Mouse (Mus musculus) forelimb bud, embryonic 11.5 days (tissue): ENCODE data around the gene Snx4.

ENCODE experiments used
- DNase-seq: peaks from one replicate; pipeline ENCODE4 v3.0.0-alpha.2; 2012; ENCODE audit warnings: low read depth, low spot score

Gene Snx4

DNA sequence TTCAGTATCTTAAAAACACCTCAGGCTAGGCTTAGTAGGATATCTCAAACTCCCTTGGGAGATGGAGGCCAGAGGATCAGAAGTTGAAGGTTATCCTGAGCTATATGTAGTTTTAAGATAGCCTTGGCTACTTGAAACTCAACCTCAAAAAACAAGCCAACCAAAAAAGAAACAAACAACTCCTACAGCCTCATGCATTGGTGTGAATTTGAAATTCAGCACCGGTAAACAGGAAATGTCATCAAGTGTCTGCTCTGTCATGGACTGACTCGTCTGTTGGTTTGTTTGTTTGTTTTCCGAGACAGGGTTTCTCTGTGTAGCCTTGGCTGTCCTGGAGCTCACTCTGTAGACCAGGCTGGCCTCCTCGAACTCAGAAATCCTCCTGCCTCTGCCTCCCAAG lies 20.6 kb downstream of the Snx4 start:
- no peak for DNase-seq

DNA sequence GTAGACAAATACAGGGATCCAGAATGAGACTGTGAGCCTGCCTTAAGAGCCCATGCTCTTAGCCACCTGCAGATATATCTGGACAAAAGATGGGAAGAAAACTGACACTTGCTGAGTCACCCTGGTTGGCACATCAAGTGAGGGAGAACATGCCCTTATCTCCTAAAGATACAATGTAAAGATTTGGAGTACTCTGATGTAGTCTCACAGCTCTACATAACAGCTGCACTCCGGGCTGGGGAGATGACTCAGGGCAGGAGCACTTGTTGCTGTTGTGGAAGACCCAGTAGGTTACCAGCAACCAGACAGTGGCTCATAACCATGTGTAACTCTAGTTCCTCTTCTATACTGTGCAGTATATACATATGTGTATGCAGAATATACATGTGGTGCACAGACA lies 31.8 kb downstream of the Snx4 start:
- DNase-seq = no peak

DNA sequence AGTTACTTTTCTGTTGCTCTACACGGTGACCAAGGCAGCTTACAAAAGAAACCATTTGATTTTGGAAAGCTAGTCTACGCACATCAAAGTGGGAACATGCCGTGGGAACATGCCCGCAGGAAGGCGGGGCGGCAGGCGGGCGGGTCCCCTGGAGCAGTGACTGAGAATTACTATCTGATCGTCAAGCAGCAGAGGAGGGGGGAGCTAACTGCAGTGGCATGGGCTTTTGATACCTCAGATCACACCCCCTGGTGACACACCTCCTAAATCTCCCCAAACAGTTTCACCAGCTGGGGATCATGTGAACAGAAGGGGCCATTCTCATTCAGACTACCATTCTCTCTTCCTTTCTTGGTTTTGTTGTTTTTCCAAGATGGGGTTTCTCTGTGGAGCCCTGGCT lies 37.3 kb downstream of the Snx4 start:
- DNase-seq = no peak

DNA sequence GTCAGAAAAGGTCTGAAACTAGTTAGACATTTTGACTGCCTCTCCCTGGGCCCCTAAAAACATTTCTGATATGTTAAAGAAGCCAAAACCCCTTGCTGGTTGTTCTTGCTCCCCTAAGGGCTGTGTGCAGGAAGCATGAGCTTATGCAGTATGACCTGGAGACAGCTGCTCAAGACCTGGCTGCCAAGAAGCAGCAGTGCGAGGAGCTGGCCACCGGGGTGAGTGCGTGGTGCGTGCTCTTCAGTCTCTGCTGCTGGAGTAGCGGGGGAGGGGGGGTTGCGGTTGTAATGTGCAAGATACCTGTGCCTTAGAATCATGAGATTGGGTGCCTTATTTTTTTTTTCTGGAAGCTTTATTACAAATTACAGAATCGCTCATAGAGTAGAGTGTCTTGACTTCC lies 38.7 kb downstream of the Snx4 start:
- no peak for DNase-seq

DNA sequence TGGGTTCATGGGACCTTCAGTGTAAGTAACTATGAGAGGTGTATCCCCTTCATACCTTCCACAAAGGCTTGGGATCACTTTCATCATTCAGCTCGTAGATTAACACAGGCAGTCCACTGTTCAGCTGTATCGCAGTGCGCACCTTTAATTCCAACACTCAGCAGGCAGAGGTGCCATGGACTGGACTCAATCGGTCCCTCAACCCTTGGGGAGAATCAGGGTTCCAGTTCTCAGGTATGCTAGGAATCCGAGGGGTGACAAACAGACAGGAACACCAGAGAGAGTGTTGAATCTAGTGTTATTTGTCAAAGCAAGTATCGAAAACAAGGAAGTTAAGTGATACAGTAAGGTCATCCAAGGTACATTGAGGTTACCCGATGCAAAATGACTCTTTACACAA lies 41.0 kb downstream of the Snx4 start:
- no peak for DNase-seq

DNA sequence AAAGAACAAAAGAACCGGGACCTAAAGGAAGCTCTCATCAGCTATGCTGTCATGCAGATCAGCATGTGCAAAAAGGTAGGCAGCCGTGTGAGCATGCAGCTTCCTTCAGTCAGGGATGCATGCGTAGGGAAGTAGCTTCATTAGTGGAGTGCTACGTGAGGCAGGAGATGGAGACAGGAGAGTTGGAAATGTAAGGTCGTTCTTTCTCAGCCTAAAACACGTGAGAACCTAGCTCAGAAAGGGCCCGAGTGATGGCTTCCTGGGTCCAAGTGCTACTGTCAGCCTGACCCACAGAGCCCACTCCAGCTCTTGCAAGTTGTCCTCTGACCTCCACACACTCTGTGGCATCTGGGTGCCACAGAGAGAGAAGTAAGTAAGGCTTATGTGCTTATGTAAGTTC lies 43.4 kb downstream of the Snx4 start:
- no peak for DNase-seq

DNA sequence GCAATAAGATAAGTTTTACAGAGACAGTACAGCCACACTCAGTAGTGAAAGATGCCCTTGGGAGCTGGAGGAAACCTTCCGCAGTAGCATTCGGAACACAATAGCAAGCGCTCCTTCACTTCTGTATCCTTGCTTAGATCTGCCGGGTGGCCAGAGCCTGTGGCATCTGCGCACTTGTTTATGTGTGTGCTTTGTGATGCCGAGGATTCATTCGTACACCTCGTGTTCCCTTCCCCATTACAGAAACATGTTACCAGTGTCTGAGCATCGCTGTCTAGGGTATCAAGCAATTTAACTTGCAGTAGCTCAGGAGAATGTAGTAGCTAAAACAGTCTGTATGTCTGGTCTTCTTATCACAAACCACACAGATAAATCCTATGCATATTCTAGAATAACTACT lies 44.1 kb downstream of the Snx4 start:
- no peak for DNase-seq

DNA sequence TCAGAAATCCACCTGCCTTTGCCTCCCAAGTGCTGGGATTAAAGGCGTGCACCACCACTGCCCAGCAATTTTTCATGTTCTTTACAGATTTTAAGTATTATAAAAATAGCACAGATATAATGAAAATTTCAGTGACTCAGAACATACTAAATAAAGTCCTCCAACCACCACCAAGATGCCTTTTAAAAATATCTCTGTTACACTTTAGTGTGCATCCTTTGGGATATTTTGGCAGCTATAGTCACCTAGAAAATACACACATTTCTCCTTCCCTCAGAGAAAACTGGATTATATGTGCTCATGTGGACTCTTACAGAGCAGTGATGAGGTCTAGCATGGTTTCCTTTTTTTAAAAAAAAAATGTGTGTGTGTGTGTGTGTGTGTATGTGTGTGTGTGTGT lies 46.3 kb downstream of the Snx4 start:
- no peak for DNase-seq

DNA sequence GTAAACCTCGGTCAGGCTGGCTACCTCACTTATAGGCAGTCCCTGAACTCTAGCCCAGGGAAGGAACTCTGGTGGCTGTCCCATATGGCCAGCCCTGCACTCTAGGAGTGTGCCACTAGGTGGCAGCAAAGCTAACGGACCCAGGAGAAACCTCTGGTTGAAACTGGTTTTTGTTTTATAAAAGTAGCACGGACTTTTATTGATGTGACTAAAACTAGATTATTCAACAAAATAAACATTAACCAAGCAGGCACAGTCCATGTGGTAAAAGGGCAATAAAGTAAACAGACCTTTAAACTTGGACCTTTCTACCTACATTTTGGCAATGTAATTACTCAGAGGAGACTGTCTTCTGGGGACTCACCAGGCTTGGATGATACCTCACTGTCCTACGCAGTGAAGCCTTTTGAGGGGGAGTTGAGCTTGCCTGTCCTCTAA lies 55.4 kb downstream of the Snx4 start:
- peak; percentile 78 for DNase-seq

DNA sequence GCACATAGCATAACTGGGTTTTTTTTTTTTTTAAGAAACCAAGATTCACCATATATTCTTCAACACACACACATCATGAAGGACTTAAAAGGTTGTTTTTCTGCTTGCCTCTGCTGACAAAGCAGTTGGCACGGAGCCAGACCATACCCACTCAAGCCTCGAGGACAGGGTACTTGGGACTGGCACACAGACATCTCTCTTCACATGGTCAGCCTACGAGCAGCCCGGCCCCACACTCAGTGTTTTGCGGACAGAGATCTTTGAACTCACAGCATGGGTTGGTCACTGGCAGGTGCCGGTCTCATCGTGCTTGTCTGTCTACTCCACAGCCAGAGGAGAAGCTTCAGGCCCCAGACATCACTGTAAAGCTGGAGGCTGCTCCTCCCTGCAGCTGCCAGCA lies 56.5 kb downstream of the Snx4 start:
- DNase-seq = no peak

DNA sequence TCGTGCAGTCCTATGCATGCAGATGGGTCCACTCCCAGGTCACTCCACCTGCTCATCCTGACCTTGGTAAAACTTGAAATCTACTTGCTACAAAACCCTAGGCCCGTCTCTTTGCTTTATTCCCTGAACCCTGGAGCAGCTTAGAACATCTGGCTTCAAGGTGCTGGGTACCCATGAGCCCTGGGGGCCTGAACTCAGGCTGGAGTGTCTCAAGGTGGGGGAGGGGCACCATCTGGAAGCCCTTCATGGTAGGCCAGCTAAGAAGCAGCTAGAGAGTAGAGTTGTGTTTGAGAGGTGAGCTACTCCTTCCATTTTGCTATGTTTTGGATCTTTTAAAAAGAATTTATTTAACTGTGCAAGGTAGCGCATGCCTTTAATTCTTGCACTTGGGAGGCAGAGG lies 57.8 kb downstream of the Snx4 start:
- peak; percentile 64 for DNase-seq

DNA sequence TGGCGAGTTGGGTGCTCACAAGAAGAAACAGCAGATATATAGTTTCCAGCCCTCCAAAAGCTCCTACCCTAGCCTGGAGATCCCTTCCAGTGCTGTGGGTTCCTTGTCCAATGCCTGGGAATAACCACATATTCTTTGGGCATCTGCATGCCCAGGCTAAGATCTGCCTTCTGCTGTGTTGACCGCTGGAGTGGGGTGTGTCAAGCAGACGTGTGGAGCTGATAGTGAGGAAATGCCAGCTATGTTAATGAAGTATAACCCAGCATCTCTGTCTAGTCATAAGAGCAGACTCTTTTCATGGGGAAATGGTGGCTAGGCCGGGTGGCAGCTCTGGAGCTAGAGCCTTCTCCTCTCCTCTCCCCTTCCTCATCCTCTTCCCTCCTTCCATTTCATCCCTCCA lies 64.4 kb downstream of the Snx4 start:
- DNase-seq = no peak

DNA sequence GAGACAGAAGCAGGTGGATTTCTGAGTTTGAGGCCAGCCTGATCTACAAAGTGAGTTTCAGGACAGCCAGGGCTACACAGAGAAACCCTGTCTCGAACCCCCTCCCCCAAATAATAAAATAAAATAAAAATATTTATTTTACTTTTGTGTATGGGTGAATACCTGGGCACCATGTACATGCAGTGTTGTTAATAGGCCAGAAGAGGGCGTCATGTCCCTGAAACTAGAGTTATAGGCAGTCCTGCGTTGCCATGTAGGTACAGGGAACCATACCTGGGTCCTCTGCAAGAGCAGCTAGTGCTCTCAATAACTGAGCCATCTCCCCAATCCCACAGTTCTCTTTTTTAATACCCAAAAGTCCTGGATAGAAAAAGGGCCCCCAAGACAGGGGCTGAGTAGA lies 66.4 kb downstream of the Snx4 start:
- no peak for DNase-seq

DNA sequence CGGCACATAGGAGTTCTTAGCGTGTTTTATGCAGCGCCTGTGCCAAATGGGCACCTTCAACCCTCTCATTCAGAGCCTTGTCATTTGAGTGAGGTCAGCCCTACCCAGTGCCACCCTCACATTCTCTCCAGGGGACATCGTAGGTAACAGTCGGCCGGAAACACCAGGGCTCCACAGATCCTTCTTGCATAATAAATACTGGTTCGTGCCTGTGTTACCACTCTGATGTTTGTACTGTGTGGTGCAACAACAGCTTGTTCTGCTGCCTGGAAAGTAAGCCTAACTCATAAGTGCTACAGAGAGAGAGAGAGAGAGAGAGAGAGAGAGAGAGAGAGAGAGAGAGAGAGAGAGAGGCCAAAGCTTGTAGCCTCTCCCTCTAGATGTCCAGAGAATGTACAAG lies 66.8 kb downstream of the Snx4 start:
- DNase-seq = no peak

DNA sequence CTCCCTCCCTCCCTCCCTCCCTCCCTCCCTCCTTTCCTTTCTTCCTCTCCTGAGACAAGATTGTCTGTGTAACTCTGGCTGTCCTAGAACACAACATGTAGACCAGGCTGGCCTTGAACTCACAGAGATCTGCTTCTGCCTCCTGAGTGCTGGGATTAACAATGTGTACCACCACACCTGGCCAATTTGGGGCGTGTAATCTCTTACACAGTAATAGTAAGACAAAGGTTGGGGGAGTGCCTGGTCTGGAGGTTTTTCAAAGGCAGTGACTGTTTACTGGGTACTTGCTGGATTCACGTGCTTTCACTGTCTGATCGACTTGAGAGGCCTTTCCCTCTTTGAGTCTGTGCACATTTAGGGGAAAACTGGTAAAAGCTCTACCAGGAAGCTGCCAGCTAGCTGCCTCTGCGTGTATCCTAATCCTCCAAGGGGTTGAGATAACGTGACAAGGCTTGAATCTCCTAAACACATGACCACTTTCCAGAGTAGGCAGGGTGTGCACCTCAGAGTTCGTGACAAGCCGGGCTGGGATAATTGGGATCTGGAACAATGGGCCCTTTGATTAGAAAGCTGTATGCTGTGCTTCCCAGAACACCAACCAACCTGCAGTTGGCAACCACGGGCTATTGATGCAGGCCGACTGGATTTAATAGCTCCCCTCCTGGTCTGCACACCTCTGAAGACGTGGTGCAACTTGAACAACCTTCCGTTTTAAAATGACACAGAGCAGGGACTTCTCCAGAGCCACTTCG lies 74.6 kb downstream of the Snx4 start:
- peak; percentile 74 for DNase-seq

DNA sequence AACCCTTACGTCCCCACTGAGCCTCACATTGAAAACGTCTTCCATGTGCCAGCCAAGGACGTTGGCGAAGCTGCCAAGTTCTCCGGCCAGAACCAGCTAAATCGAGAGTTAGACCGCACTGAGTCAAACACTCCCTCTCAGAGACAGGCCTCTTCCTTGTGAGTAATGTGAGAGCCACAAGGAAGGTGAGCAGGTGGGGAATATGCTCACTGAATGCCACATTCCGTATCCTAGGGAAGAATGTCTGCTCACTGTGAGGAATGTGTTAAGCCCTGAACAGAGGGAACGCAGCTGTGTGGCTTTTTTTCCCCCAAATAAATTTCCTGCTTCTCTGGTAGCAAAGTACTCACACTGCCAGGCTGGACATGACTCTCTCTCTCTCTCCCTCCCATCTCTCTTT lies 75.3 kb downstream of the Snx4 start:
- peak; percentile 54 for DNase-seq

DNA sequence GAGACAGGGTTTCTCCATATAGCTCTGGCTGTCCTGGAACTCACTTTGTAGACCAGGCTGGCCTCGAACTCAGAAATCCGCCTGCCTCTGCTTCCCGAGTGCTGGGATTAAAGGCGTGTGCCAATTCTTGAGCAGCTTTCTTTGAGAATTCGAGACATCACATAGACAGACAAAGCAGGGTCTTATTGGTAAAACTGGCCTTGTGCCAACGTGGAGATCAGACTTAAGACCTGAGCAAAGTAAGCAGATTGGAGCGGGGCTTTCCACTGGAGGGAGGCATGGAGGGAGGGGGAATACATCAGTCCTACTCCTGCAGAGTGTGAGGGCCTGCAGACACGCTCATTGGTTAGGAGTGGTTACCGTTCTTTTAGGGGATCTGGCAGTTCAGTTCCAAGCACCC lies 75.9 kb downstream of the Snx4 start:
- DNase-seq = no peak

DNA sequence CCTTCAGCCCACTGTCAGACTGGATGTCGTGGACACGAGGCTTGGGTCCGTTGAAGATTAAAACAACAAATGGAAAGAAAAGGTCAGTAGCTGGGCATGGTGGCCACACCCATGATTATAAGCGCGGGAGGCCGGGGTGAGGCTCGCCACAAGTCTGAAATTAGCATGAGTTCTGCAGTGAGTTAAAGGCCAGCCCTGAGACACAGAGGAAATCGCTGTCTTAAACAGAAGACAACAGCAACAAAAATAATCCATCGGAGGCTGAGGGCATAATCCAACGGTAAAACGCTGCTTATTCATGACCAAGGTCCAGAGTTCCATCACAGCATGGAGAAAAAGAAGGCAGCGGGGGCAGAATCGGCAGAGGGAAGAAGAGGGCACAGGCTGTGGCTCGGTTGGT lies 81.8 kb downstream of the Snx4 start:
- no peak for DNase-seq

DNA sequence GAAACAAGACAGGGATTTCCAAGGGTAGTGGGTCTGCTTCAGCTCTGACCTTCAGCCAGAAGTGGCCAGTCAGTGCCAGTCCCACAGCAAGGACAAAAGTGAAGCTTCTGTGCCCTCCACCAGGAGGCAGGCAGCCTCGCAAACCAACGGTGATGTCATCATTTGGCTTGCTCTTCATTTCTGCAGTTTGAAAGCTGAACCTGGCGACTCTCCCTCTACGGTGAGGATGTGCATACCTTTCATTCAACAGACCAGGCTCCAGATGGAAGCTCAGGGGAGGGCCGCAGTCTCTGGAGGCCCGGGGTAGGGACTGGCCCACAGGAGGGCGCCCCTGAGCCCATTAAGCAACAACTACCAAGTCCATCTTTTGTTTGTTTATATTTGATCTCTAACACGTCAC lies 85.9 kb downstream of the Snx4 start:
- DNase-seq = peak; percentile 52

DNA sequence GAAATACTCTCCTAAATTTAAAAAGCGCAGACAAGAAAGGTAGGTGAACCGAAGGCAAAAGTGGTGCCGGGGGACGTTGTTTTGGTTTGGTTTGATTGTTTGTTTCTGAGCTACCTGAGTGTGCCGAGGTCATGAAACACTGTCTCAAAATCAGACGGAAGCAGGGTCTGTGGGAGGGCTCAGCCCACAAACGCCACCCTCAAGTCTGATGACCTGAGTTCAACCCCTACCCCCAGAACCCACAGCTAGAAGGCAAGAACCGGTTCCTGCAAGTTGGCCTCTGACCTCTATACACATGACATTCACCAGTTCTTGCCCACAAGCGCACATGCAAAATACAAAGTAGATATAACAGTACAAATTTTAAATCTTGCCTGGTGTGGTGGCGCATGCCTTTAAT lies 86.4 kb downstream of the Snx4 start:
- no peak for DNase-seq

DNA sequence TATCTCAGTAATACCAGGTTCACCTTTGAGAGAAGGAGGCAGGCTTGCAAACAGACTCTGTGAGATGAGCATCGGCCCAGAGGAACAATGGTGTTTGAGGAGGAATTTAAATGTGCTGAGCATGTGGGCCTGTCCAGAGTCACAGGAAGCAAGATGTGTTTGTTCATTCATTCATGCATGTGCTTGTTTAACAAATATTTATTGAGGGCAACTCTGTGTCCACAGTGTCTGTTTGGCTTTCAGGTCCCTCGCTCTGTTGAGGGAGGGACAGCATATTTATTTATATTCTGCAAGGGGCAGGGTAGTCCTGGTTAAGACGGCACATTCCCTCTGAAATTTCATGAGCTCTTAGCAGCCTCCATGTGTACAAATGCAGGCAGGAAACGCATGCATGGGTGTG lies 87.2 kb downstream of the Snx4 start:
- DNase-seq = no peak

DNA sequence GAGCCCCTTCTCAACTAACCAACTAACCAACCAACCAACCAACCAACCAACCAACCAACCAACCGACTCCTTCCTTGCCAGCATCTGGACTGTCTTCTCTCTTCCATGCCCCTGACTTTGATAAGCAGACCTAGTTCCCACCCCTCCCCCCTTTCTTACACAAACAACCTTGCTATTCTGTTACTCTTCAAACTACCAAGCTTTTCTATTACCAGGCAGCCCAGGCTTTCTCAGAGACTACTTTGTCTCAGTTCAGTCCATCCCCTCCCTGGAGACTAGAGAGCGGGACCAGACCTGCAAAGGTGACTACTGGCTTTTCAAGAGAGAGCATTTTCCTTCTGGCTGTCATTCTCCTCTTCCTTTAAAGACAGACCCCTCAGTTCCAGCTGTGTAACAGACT lies 88.2 kb downstream of the Snx4 start:
- no peak for DNase-seq

DNA sequence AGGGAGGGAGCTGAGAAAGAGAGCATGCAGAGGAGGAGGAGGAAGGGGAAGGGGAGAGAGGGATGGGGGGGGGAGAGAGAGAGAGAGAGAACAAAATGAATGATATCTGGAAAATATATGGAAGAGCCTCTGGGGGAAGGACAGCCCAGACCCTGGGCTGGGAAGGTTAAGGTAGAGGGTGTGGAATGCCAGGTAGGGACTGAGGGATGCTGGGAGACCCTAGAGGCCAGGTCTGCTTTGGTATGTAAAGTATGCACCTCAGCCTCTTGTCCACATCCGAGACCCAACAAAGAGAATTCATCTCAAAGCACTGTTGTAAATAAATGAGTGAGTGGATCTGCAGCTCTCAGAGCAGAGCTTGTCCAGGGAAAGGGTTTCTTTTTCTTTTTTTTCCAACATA lies 91.1 kb downstream of the Snx4 start:
- no peak for DNase-seq

DNA sequence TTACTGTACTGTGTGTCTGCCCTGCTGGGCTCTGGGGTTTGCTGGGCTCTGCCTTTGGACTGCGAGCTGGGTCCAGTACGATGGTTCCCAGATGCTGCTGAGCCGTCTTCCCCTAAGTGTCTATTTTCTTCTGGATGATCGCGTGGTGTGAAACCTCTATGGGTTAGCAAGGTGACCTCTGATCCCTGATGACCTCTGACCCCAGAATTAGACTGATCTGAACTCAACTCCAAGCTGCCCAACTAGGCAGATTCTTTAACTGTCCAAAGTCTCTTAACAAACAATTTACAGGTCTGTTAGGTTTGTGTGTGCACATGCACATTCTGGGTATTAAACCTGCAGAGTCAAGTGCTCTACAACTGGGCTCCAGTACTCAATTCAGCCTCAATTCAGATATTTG lies 91.9 kb downstream of the Snx4 start:
- no peak for DNase-seq
